Mouse (Mus musculus) midbrain, embryonic 13.5 days (tissue): ENCODE measurements at regions not wholly inside any gene's neighbourhood (a gene's known extent, or its start where the extent isn't known, plus 50 kb on each side); places are given as distances from the start of the nearest gene placed in this dataset.

ENCODE experiments used
- ATAC-seq: fragments of 200-750 bp; cut with Nextera tagmentation; 2 replicates; pipeline ENCODE4 v1.8.0; 2017; ENCODE audit warnings: mild to moderate bottlenecking, moderate TSS enrichment, moderate library complexity
- H3K27ac ChIP-seq: fragments of 300-500 bp; sonication (generic); 2 replicates; pipeline ENCODE4 v1.5.1; 2015; ENCODE audit warnings: inconsistent platforms, mild to moderate bottlenecking, moderate library complexity
- H3K27me3 ChIP-seq: fragments of 300-500 bp; sonication (generic); 2 replicates; pipeline ENCODE4 v1.6.1; 2015; ENCODE audit warnings: mild to moderate bottlenecking, inconsistent platforms
- H3K36me3 ChIP-seq: fragments of 300-500 bp; sonication (generic); 2 replicates; pipeline ENCODE4 v1.6.1; 2015; ENCODE audit warnings: mild to moderate bottlenecking, inconsistent platforms
- H3K4me1 ChIP-seq: fragments of 300-500 bp; sonication (generic); replicated peaks from 2 replicates; pipeline ENCODE4 v1.6.1; 2015; ENCODE audit warnings: inconsistent platforms
- H3K4me2 ChIP-seq: fragments of 300-500 bp; sonication (generic); replicated peaks from 2 replicates; pipeline ENCODE4 v1.6.1; 2015; ENCODE audit warnings: moderate library complexity, mild to moderate bottlenecking, inconsistent platforms
- H3K4me3 ChIP-seq: fragments of 300-500 bp; sonication (generic); replicated peaks from 2 replicates; pipeline ENCODE4 v1.5.1; 2015; ENCODE audit warnings: mild to moderate bottlenecking, inconsistent platforms
- H3K9ac ChIP-seq: fragments of 300-500 bp; sonication (generic); replicated peaks from 2 replicates; pipeline ENCODE4 v1.6.1; 2015; ENCODE audit warnings: mild to moderate bottlenecking, inconsistent platforms
- H3K9me3 ChIP-seq: fragments of 300-500 bp; sonication (generic); 2 replicates; pipeline ENCODE4 v1.6.1; 2016; ENCODE audit warnings: mild to moderate bottlenecking, inconsistent platforms
- WGBS: fragments of 180-500 bp; shearing (Covaris S2); methylation state at CpG from one replicate; pipeline ENCODE4 v1.1.7; 2015; 5-methylcytosine and 5-hydroxymethylcytosine counted together

GRCm38 (mm10) chr14:80901346-80901745 lies 917.5 kb downstream of the Olfm4 start:
- Histone ChIP-seq H3K4me2 (peak overlapping the region; percentile 44), H3K9ac (peak overlapping the region; percentile 39; the same call in 1 of the 2 replicates), H3K27ac (peak overlapping the region; percentile 74), H3K36me3 (no peaks in the 10 kb centered on the region), H3K27me3 (no peaks in the 10 kb centered on the region), H3K4me1 (peaks cover 5% of the 10 kb centered on the region; the same call in 1 of the 2 replicates), H3K9me3 (no peaks in the 10 kb centered on the region), H3K4me3 (peak overlapping the region; percentile 24)
- peak; percentile 85 for ATAC-seq
- WGBS: 35% methylated on average over 10 of the region's 10 CpGs

GRCm38 (mm10) chr14:80901759-80902163 lies 917.9 kb downstream of the Olfm4 start:
- peak overlapping the region; percentile 39; the same call in 1 of the 2 replicates for H3K9ac ChIP-seq
- peak overlapping the region; percentile 74; the same call in 1 of the 2 replicates for H3K27ac ChIP-seq

GRCm38 (mm10) chr14:80916031-80916430 lies 932.1 kb downstream of the Olfm4 start:
- no peak overlapping the region for H3K4me2 ChIP-seq
- no peak overlapping the region for H3K9ac ChIP-seq
- ATAC-seq: no peak
- H3K36me3 ChIP-seq: no peaks in the 10 kb centered on the region
- H3K27me3 ChIP-seq: no peaks in the 10 kb centered on the region
- no peak overlapping the region for H3K4me3 ChIP-seq
- 86% methylated on average over 3 of the region's 3 CpGs for WGBS
- no peaks in the 10 kb centered on the region for H3K9me3 ChIP-seq
- no peaks in the 10 kb centered on the region for H3K4me1 ChIP-seq
- no peak overlapping the region for H3K27ac ChIP-seq

More at GRCm38 (mm10) chr14:80901759-80902163, 917.9 kb downstream of the Olfm4 start:
- 46% methylated on average over 9 of the region's 9 CpGs for WGBS
- peak overlapping the region; percentile 44 for H3K4me2 ChIP-seq
- H3K9me3 ChIP-seq: no peaks in the 10 kb centered on the region
- peaks cover 5% of the 10 kb centered on the region; the same call in 1 of the 2 replicates for H3K4me1 ChIP-seq
- H3K27me3 ChIP-seq: no peaks in the 10 kb centered on the region
- H3K36me3 ChIP-seq: no peaks in the 10 kb centered on the region
- peak overlapping the region; percentile 24 for H3K4me3 ChIP-seq
- peak; percentile 70 for ATAC-seq

- 47% methylated on average over 2 of the region's 2 CpGs for WGBS
- no peaks in the 10 kb centered on the region for H3K27me3 ChIP-seq
- no peak overlapping the region for H3K4me3 ChIP-seq
- no peak overlapping the region for H3K27ac ChIP-seq
- no peaks in the 10 kb centered on the region for H3K4me1 ChIP-seq
- H3K9ac ChIP-seq: no peak overlapping the region
- no peaks in the 10 kb centered on the region for H3K36me3 ChIP-seq
- no peak for ATAC-seq
- H3K9me3 ChIP-seq: no peaks in the 10 kb centered on the region
- no peak overlapping the region for H3K4me2 ChIP-seq
Observed at GRCm38 (mm10) chr14:80923732-80924131, 939.9 kb downstream of the Olfm4 start.

GRCm38 (mm10) chr14:80959966-80960365 lies 976.1 kb downstream of the Olfm4 start:
- Histone ChIP-seq H3K9me3 (no peaks in the 10 kb centered on the region), H3K4me1 (no peaks in the 10 kb centered on the region), H3K27me3 (no peaks in the 10 kb centered on the region), H3K9ac (no peak overlapping the region), H3K27ac (no peak overlapping the region), H3K36me3 (no peaks in the 10 kb centered on the region), H3K4me2 (no peak overlapping the region), H3K4me3 (no peak overlapping the region)
- 0 out of 2 replicates have a peak, but pooled peaks have one; percentile 45 for ATAC-seq
- WGBS: 67% methylated on average over 2 of the region's 2 CpGs

- Histone ChIP-seq H3K4me2 (no peak overlapping the region), H3K27me3 (no peaks in the 10 kb centered on the region), H3K27ac (no peak overlapping the region), H3K9ac (no peak overlapping the region), H3K36me3 (no peaks in the 10 kb centered on the region), H3K4me3 (no peak overlapping the region), H3K4me1 (no peaks in the 10 kb centered on the region), H3K9me3 (no peaks in the 10 kb centered on the region)
- ATAC-seq: no peak
- 81% methylated on average over 4 of the region's 4 CpGs for WGBS
Observed at GRCm38 (mm10) chr14:80975795-80976194, 991.9 kb downstream of the Olfm4 start.

- Histone ChIP-seq H3K4me2 (no peak overlapping the region), H3K27ac (no peak overlapping the region), H3K4me1 (no peaks in the 10 kb centered on the region), H3K27me3 (no peaks in the 10 kb centered on the region), H3K4me3 (no peak overlapping the region), H3K9me3 (no peaks in the 10 kb centered on the region), H3K9ac (no peak overlapping the region), H3K36me3 (no peaks in the 10 kb centered on the region)
- 46% methylated on average over 5 of the region's 5 CpGs for WGBS
- no peak for ATAC-seq
Observed at GRCm38 (mm10) chr14:80976662-80977061, 992.8 kb downstream of the Olfm4 start.

- no peak for ATAC-seq
- H3K4me3 ChIP-seq: no peak overlapping the region
- WGBS: 85% methylated on average over 5 of the region's 5 CpGs
Observed at GRCm38 (mm10) chr14:80979475-80979874, 995.6 kb downstream of the Olfm4 start.

GRCm38 (mm10) chr14:80990192-80990591 lies 1006.3 kb downstream of the Olfm4 start:
- Histone ChIP-seq H3K9ac (no peak overlapping the region), H3K9me3 (no peaks in the 10 kb centered on the region), H3K27ac (no peak overlapping the region), H3K4me1 (peaks cover 6% of the 10 kb centered on the region; the same call in 1 of the 2 replicates), H3K4me2 (no peak overlapping the region), H3K27me3 (no peaks in the 10 kb centered on the region), H3K4me3 (no peak overlapping the region), H3K36me3 (no peaks in the 10 kb centered on the region)
- ATAC-seq: no peak
- WGBS: 52% methylated on average over 3 of the region's 3 CpGs

More at GRCm38 (mm10) chr14:80979475-80979874, 995.6 kb downstream of the Olfm4 start:
- H3K4me1 ChIP-seq: no peaks in the 10 kb centered on the region
- H3K9ac ChIP-seq: no peak overlapping the region
- no peaks in the 10 kb centered on the region for H3K9me3 ChIP-seq
- no peaks in the 10 kb centered on the region for H3K36me3 ChIP-seq
- no peaks in the 10 kb centered on the region for H3K27me3 ChIP-seq
- H3K27ac ChIP-seq: no peak overlapping the region
- no peak overlapping the region for H3K4me2 ChIP-seq

GRCm38 (mm10) chr14:80990679-80991286 lies 1006.9 kb downstream of the Olfm4 start:
- no peaks in the 10 kb centered on the region for H3K27me3 ChIP-seq
- ATAC-seq: no peak
- 13% methylated on average over 1 of the region's 1 CpGs for WGBS

GRCm38 (mm10) chr14:80999030-80999429 lies 1015.1 kb downstream of the Olfm4 start:
- H3K9me3 ChIP-seq: no peaks in the 10 kb centered on the region
- H3K4me2 ChIP-seq: no peak overlapping the region
- no peak overlapping the region for H3K4me3 ChIP-seq
- H3K4me1 ChIP-seq: no peaks in the 10 kb centered on the region
- no peak for ATAC-seq
- no peak overlapping the region for H3K9ac ChIP-seq
- no peaks in the 10 kb centered on the region for H3K36me3 ChIP-seq
- H3K27ac ChIP-seq: no peak overlapping the region
- no peaks in the 10 kb centered on the region for H3K27me3 ChIP-seq
- WGBS: 74% methylated on average over 1 of the region's 1 CpGs

More at GRCm38 (mm10) chr14:80990679-80991286, 1006.9 kb downstream of the Olfm4 start:
- Histone ChIP-seq H3K4me2 (no peak overlapping the region), H3K9ac (no peak overlapping the region), H3K9me3 (no peaks in the 10 kb centered on the region), H3K27ac (no peak overlapping the region), H3K36me3 (no peaks in the 10 kb centered on the region), H3K4me3 (no peak overlapping the region), H3K4me1 (peaks cover 6% of the 10 kb centered on the region; the same call in 1 of the 2 replicates)

GRCm38 (mm10) chr14:81013208-81013607 lies 1029.3 kb downstream of the Olfm4 start:
- WGBS: 82% methylated on average over 5 of the region's 5 CpGs
- ATAC-seq: no peak
- H3K4me1 ChIP-seq: no peaks in the 10 kb centered on the region
- no peak overlapping the region for H3K4me2 ChIP-seq
- no peaks in the 10 kb centered on the region for H3K36me3 ChIP-seq
- no peak overlapping the region for H3K4me3 ChIP-seq
- no peak overlapping the region for H3K9ac ChIP-seq
- no peak overlapping the region for H3K27ac ChIP-seq
- no peaks in the 10 kb centered on the region for H3K27me3 ChIP-seq
- no peaks in the 10 kb centered on the region for H3K9me3 ChIP-seq

GRCm38 (mm10) chr14:81031475-81031874 lies 1047.6 kb downstream of the Olfm4 start:
- no peak overlapping the region for H3K27ac ChIP-seq
- no peak overlapping the region for H3K4me2 ChIP-seq
- no peaks in the 10 kb centered on the region for H3K27me3 ChIP-seq
- ATAC-seq: no peak
- no peaks in the 10 kb centered on the region for H3K9me3 ChIP-seq
- no peak overlapping the region for H3K9ac ChIP-seq
- no peak overlapping the region for H3K4me3 ChIP-seq
- H3K36me3 ChIP-seq: no peaks in the 10 kb centered on the region
- H3K4me1 ChIP-seq: no peaks in the 10 kb centered on the region
